Mouse (Mus musculus): Measurements from ENCODE around the gene Zic2.

- TF ChIP-seq CTCF (IDR thresholded peaks at IDR 0.05; ENCODE audit: borderline replicate concordance, extremely low read depth, insufficient read depth, insufficient read length): no peak
- TF ChIP-seq POLR2A (IDR thresholded peaks at IDR 0.05; ENCODE audit: borderline replicate concordance, extremely low read depth, insufficient read depth, insufficient read length, poor library complexity, severe bottlenecking): no peak
Observed at GRCm38 (mm10) chr14:122468971-122469755, 6.1 kb upstream of the Zic2 start.
